Mouse (Mus musculus) ES-Bruce4 (cell line): Measurements from ENCODE around the gene Maff. TPM values are rescaled to one million over a fixed set of nuclear protein-coding genes. Genes with fewer than 3 reads are reported as not detected.

Experiments used
- H3K27ac ChIP-seq: 2 replicates; pipeline ENCODE4 v1.5.1; 2012; ENCODE audit warnings: low read length, inconsistent platforms; ENCODE audit not compliant: insufficient read depth
- H3K27me3 ChIP-seq: 2 replicates; pipeline ENCODE4 v1.6.1; 2012; ENCODE audit warnings: mild to moderate bottlenecking, low read length, inconsistent platforms; ENCODE audit not compliant: control insufficient read depth, poor library complexity, insufficient read depth, severe bottlenecking
- H3K36me3 ChIP-seq: 2 replicates; pipeline ENCODE4 v1.6.1; 2012; ENCODE audit warnings: inconsistent platforms, mild to moderate bottlenecking, low read length, moderate library complexity; ENCODE audit not compliant: control insufficient read depth, poor library complexity, insufficient read depth, severe bottlenecking
- H3K4me1 ChIP-seq: one replicate; pipeline ENCODE4 v1.8.1; 2011; ENCODE audit warnings: low read length; ENCODE audit not compliant: control insufficient read depth, insufficient read depth
- H3K4me3 ChIP-seq: 2 replicates; pipeline ENCODE4 v1.5.1; 2011; ENCODE audit warnings: low read depth, mild to moderate bottlenecking, low read length
- H3K9ac ChIP-seq: 2 replicates; pipeline ENCODE4 v1.6.1; 2012; ENCODE audit warnings: low read depth, mild to moderate bottlenecking, inconsistent platforms; ENCODE audit not compliant: poor library complexity, severe bottlenecking
- H3K9me3 ChIP-seq: replicated peaks from 2 replicates; pipeline ENCODE4 v1.6.1; 2012; ENCODE audit warnings: mild to moderate bottlenecking, low read length, inconsistent platforms; ENCODE audit not compliant: control insufficient read depth, poor library complexity, insufficient read depth, severe bottlenecking
- CTCF ChIP-seq: IDR thresholded peaks from one replicate; pipeline ENCODE4 v1.8.1; 2011; ENCODE audit warnings: low read depth, low read length
- EP300 ChIP-seq: IDR thresholded peaks from 2 replicates; pipeline ENCODE4 v1.6.1; 2011; ENCODE audit warnings: low read depth, low read length; ENCODE audit not compliant: insufficient read depth
- POLR2A ChIP-seq: IDR thresholded peaks from one replicate; pipeline ENCODE4 v1.8.1; 2011; ENCODE audit warnings: low read length; ENCODE audit not compliant: insufficient read depth
- polyA plus RNA-seq: library from polyadenylated mRNA; stranded (reverse); fragments of >200 nt; gene quantifications from 2 replicates; pipeline ENCODE4 v1.2.4, GENCODE M21; 2011; ENCODE audit warnings: low read depth; ENCODE audit not compliant: missing spikeins, insufficient read depth, insufficient read length

The Maff gene
- polyA plus RNA-seq, 1 experiment, result 12.3 TPM

GRCm38 (mm10) chr15:79357036-79357911, 10.9 kb downstream of the Maff start:
- Histone ChIP-seq H3K27me3 (no peaks in the 10 kb centered on the region), H3K4me1 (peaks cover 9% of the 10 kb centered on the region), H3K4me3 (peak overlapping the region; percentile 80), H3K27ac (no peak overlapping the region), H3K36me3 (peaks cover 4% of the 10 kb centered on the region; the same call in 1 of the 2 replicates), H3K9me3 (no peaks in the 10 kb centered on the region), H3K9ac (peak overlapping the region; percentile 78)
- TF ChIP-seq CTCF, result no peak
- TF ChIP-seq EP300, result no peak
- no peak for TF ChIP-seq POLR2A

GRCm38 (mm10) chr15:79357974-79358690, 11.7 kb downstream of the Maff start:
- no peaks in the 10 kb centered on the region for H3K27me3 ChIP-seq
- H3K27ac ChIP-seq, result no peak overlapping the region
- no peaks in the 10 kb centered on the region for H3K9me3 ChIP-seq
- TF ChIP-seq CTCF, result no peak
- no peak for TF ChIP-seq EP300
- TF ChIP-seq POLR2A, result no peak
- no peak overlapping the region for H3K4me3 ChIP-seq
- no peak overlapping the region for H3K9ac ChIP-seq
- H3K4me1 ChIP-seq, result peaks cover 7% of the 10 kb centered on the region
- peaks cover 5% of the 10 kb centered on the region; the same call in 1 of the 2 replicates for H3K36me3 ChIP-seq

GRCm38 (mm10) chr15:79359954-79360353, 13.5 kb downstream of the Maff start:
- H3K36me3 ChIP-seq, result peaks cover 5% of the 10 kb centered on the region; the same call in 1 of the 2 replicates
- H3K9ac ChIP-seq, result no peak overlapping the region
- no peak overlapping the region for H3K4me3 ChIP-seq
- H3K27ac ChIP-seq, result peak overlapping the region; percentile 17; the same call in 1 of the 2 replicates
- H3K9me3 ChIP-seq, result no peaks in the 10 kb centered on the region
- TF ChIP-seq EP300 (peak; percentile 74; the same call in 1 of the 2 replicates), POLR2A (no peak), CTCF (no peak)
- H3K4me1 ChIP-seq, result peaks cover 7% of the 10 kb centered on the region
- no peaks in the 10 kb centered on the region for H3K27me3 ChIP-seq

- no peak overlapping the region for H3K9ac ChIP-seq
- peaks cover 7% of the 10 kb centered on the region for H3K4me1 ChIP-seq
- H3K4me3 ChIP-seq, result no peak overlapping the region
- H3K27ac ChIP-seq, result peak overlapping the region; percentile 17; the same call in 1 of the 2 replicates
- no peak for TF ChIP-seq CTCF
- TF ChIP-seq EP300, result no peak
- no peak for TF ChIP-seq POLR2A
- H3K36me3 ChIP-seq, result peaks cover 8% of the 10 kb centered on the region; the same call in 1 of the 2 replicates
- H3K9me3 ChIP-seq, result no peaks in the 10 kb centered on the region
- no peaks in the 10 kb centered on the region for H3K27me3 ChIP-seq
Measured at GRCm38 (mm10) chr15:79360371-79360770, 13.9 kb downstream of the Maff start.

GRCm38 (mm10) chr15:79361023-79361422, 14.6 kb downstream of the Maff start:
- no peak for TF ChIP-seq EP300
- TF ChIP-seq POLR2A, result no peak
- TF ChIP-seq CTCF, result no peak
- Histone ChIP-seq H3K36me3 (peaks cover 8% of the 10 kb centered on the region; the same call in 1 of the 2 replicates), H3K9ac (no peak overlapping the region), H3K4me1 (peaks cover 7% of the 10 kb centered on the region), H3K4me3 (no peak overlapping the region), H3K27ac (no peak overlapping the region), H3K27me3 (no peaks in the 10 kb centered on the region), H3K9me3 (no peaks in the 10 kb centered on the region)
